ENCODE assay signal across 15 mouse cellular contexts in the genomic region with DNA sequence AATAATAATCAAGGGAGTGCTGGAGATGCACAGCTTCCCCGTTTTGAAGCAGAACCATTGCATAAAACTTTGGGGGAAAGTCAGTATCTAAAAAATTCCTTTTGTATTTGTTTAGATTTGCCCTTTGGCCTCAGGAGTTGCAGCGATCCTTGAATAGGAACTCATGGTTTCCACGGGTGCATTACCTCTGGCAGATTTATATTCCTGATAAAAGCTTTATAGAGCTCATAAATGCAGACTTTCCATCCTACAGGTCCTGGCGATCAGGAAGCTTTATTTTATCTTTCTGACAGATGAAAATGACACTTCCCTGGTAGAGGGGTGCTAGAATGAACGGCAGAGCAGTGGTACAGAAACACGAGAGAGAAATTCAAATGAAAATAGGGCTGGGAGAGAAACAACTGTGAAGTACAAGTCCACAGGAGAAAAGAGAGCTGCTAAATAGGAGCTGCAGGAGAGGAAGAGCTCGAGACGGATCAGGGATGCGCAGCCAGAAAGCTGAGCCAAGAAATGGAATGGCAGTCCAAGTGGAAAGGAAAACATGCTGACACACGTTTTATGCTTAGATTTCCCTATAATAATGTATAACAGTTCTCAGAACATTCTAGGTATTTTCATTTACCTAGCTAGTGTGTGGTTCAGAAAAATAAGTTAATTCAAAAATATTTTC.
DNase-seq lines count a peak whose midpoint lies in the region; ATAC-seq lines count a peak whose summit lies in the region.
"Had no signal": no experiment of that assay in that cellular context is flagged by ENCODE, and none has a peak within 500 bp of the region (broad histone marks: within the 10 kb centered on the region; RNA-seq: fewer than 3 reads in every experiment).

No protein-coding gene starts in this region.

- no peaks in the 10 kb centered on the region for H3K4me1 ChIP-seq in forebrain, embryonic 14.5 days (ENCODE audit: control insufficient read depth, insufficient read depth, low read length)
- H3K4me1 ChIP-seq in forebrain, embryonic 15.5 days: no peaks in the 10 kb centered on the region
- no peaks in the 10 kb centered on the region for H3K4me1 ChIP-seq in intestine, embryonic 16.5 days (ENCODE audit: control insufficient read depth, insufficient read depth, low read length)
- H3K4me1 ChIP-seq: midbrain, embryonic 12.5 days had no signal

- no peak for ATAC-seq in forebrain, embryonic 14.5 days
- ATAC-seq in forebrain, embryonic 15.5 days (replicated peaks): no peak
- peak; percentile 68 for ATAC-seq in intestine, embryonic 16.5 days

- no peaks in the 10 kb centered on the region for H3K36me3 ChIP-seq in forebrain, embryonic 14.5 days (ENCODE audit: control insufficient read depth, insufficient read depth, low read length)
- H3K36me3 ChIP-seq in forebrain, embryonic 15.5 days: no peaks in the 10 kb centered on the region
- H3K36me3 ChIP-seq in intestine, embryonic 16.5 days (ENCODE audit: control insufficient read depth, insufficient read depth, low read length): no peaks in the 10 kb centered on the region
- H3K36me3 ChIP-seq: midbrain, embryonic 12.5 days had no signal

- DNase-seq in forebrain, embryonic 14.5 days (ENCODE audit: low spot score): peak; percentile 17
- peak; percentile 8 to 26 for DNase-seq in left cerebral cortex, adult 18-20 months (ENCODE audit: low spot score in 2 of 2)
- no peak for DNase-seq in left cerebral cortex, adult 11 months (ENCODE audit: low spot score)
- DNase-seq in cerebellum, adult 11-12 months: peak; percentile 42
- DNase-seq in layer of hippocampus, adult 11-12 months (ENCODE audit: low spot score): no peak
- DNase-seq in retina, postnatal 1 day: no peak
- DNase-seq: gastrocnemius, adult 2 months; heart, adult 18-20 months; heart, postnatal 36 days; kidney, adult 2 months; thymus, postnatal 25 days had no signal

- 71% methylated on average over 10 of the region's 10 CpGs for WGBS in forebrain, embryonic 14.5 days
- 64% methylated on average over 10 of the region's 10 CpGs for WGBS in forebrain, embryonic 15.5 days
- WGBS in intestine, embryonic 16.5 days: 28% methylated on average over 10 of the region's 10 CpGs

- no peak overlapping the region for H3K4me3 ChIP-seq in forebrain, embryonic 14.5 days (ENCODE audit: low read depth, low read length)
- H3K4me3 ChIP-seq in forebrain, embryonic 15.5 days: no peak overlapping the region
- no peak overlapping the region for H3K4me3 ChIP-seq in intestine, embryonic 16.5 days (ENCODE audit: low read length)
- H3K4me3 ChIP-seq: gastrocnemius, adult 2 months; midbrain, embryonic 12.5 days had no signal

- H3K9me3 ChIP-seq in forebrain, embryonic 14.5 days (replicated peaks; ENCODE audit: control insufficient read depth, low read length): no peaks in the 10 kb centered on the region
- no peaks in the 10 kb centered on the region for H3K9me3 ChIP-seq in forebrain, embryonic 15.5 days
- H3K9me3 ChIP-seq in intestine, embryonic 16.5 days (ENCODE audit: control insufficient read depth, low read length): no peaks in the 10 kb centered on the region
- H3K9me3 ChIP-seq: midbrain, embryonic 12.5 days had no signal

- no peak overlapping the region for H3K4me2 ChIP-seq in forebrain, embryonic 14.5 days (ENCODE audit: low read length)
- no peak overlapping the region for H3K4me2 ChIP-seq in forebrain, embryonic 15.5 days (replicated peaks)
- H3K4me2 ChIP-seq in intestine, embryonic 16.5 days (ENCODE audit: low read depth, low read length): no peak overlapping the region
- H3K4me2 ChIP-seq: midbrain, embryonic 12.5 days had no signal

- no peak overlapping the region for H3K9ac ChIP-seq in forebrain, embryonic 14.5 days (ENCODE audit: low read length)
- H3K9ac ChIP-seq in forebrain, embryonic 15.5 days (replicated peaks): no peak overlapping the region
- no peak overlapping the region for H3K9ac ChIP-seq in intestine, embryonic 16.5 days (ENCODE audit: low read depth, low read length)
- H3K9ac ChIP-seq: liver, embryonic 14.5 days; midbrain, embryonic 12.5 days had no signal

- no peak overlapping the region for H3K27ac ChIP-seq in forebrain, embryonic 14.5 days (ENCODE audit: low read depth, low read length)
- H3K27ac ChIP-seq in forebrain, embryonic 15.5 days (replicated peaks): no peak overlapping the region
- H3K27ac ChIP-seq in intestine, embryonic 16.5 days (ENCODE audit: low read length): no peak overlapping the region
- H3K27ac ChIP-seq: gastrocnemius, adult 2 months; liver, embryonic 14.5 days; midbrain, embryonic 12.5 days had no signal

- no peaks in the 10 kb centered on the region for H3K27me3 ChIP-seq in forebrain, embryonic 14.5 days (replicated peaks; ENCODE audit: control insufficient read depth, insufficient read depth, low read length)
- H3K27me3 ChIP-seq in forebrain, embryonic 15.5 days: no peaks in the 10 kb centered on the region
- no peaks in the 10 kb centered on the region for H3K27me3 ChIP-seq in intestine, embryonic 16.5 days (replicated peaks; ENCODE audit: control insufficient read depth, insufficient read depth, low read length)
- H3K27me3 ChIP-seq: midbrain, embryonic 12.5 days had no signal

Comparison
In these comparisons a context has a peak if more than half of its experiments do, and no peak if none do; other contexts are left out.
1. DNase-seq: peak in forebrain, embryonic 14.5 days (single experiment), left cerebral cortex, adult 18-20 months (2 of 2) and cerebellum, adult 11-12 months (single experiment); none in left cerebral cortex, adult 11 months (single experiment), layer of hippocampus, adult 11-12 months (single experiment) and retina, postnatal 1 day (single experiment).